Mouse (Mus musculus): ENCODE results near the gene Alkbh6. TPM values are rescaled to one million over a fixed set of nuclear protein-coding genes. Genes with fewer than 3 reads are reported as not detected.
A peak's percentile ranks its signal among the peaks of the same experiment; 100 is the strongest.

Gene Alkbh6
- total RNA-seq, 2 experiments from 2014 or later = 46.8 to 49.0 TPM

DNA sequence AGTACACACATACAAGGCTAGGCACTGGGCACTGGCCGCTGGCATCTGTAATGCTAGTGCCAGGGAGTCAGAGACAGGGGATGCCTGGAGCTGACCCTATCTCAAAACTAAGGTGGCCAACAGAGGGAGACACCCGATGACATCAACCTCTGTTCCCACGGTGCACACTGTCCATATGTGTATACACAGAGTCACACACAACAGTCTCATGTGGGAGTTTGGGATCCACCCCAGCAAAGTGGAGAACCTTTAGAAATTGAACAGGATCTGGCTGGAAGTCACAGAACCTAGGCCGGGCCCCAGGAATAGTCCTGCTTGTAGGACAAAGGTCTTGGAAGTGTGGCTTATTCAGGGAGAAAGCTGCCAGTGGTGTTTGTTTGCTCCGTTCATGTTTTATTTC lies 14.2 kb upstream of the Alkbh6 start:
- no peak for DNase-seq

DNA sequence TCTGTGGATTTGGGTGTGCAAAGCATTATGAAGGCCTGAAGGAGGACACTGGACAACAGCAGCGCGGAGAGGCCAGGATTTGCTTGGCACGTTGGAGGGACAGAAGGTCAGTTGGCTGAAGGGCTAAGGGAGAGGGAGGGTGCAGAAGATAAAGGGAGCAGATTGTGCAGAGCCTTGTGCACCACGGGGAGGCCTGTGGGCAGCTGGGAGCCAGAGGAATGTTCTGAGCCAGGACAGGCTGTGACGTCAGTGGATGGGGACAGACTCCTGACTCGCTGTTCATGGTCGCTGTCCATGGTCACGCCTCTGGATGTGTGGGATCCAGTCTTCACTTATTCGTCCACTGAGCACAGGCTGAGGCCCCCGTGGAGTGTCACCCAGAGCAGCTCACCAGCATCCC lies 13.4 kb upstream of the Alkbh6 start:
- peak; percentile 81 for DNase-seq

DNA sequence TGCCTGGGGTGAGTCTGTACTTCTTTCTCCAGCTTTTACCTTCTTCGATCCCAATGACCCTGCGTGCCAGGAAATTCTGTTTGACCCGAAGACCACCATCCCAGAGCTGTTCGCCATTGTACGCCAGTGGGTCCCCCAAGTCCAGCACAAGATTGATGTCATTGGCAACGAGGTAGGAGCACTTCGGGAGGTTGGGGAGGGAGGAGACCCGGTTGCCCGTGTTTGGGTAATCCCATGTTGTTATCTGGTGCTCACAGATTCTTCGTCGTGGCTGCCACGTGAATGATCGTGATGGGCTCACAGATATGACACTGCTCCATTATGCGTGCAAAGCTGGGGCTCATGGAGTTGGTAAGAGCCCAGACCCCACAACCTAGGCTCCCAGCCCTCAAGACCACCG lies 11.7 kb upstream of the Alkbh6 start:
- DNase-seq = no peak

DNA sequence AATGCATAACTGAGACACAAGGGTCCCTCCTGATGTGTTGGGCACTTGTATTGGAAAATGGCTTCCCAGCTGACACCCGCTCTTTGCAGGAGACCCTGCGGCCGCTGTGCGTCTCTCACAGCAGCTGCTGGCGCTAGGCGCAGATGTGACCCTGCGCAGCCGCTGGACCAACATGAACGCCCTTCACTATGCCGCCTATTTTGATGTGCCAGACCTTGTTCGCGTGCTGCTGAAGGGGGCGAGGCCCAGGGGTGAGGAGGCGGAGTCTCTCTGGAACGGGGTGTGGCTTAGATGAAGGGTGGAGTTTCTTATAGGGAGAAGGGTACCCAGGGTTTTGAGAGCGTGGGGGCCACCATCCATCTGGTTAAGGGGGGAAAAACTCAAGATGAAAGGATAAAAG lies 11.3 kb upstream of the Alkbh6 start:
- DNase-seq = no peak

DNA sequence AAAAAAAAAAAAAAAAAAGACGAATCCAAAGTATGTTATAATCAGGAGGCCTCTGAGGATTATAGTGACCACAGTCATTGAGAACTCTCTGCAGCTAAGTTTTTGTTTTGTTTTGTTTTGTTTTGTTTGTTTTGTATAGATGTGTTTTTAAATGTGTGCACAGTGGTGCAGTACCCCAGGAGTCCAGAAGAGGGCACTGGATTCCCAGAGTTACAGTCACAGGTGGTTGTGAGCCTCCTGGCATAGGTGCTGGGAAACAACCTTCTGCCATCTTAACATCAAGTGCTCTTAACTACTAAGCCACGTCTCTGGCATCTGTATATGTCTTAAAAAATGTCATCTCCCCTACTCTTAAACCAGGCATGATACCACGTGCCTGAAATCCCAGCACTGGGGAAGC lies 7.6 kb upstream of the Alkbh6 start:
- peak; percentile 35 for DNase-seq

DNA sequence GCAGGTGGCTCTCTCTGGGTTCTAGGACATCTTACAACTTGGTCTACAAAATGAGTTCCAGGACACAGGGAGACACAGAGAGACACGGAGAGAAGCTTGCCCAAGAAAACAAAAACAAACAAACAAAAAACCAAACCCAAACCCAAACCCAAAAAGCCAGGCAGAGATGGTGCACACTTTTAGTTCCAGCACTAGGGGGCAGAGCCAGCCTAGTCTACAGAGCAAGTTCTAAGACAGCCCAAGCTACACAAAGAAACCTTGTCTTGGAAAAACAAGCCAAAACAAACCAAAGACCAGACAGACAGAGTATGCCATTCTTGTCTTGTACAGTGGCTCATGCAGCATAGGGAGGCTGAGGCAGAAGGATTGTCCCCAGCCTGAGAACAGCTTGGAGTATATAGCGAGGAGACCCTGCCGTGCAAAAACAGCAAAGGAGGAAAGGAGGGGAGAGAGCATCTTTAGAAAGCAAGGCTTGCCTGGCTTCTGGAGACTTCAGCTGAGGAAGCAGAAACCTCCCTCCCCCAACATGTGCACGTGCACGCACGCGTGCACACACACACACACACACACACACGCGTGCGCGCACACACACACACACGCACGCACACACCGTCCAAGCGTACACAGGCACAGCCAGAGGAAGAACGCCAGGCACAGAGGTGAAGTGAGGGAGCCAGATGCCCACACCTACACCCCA lies 2.3 kb upstream of the Alkbh6 start:
- no peak for DNase-seq

DNA sequence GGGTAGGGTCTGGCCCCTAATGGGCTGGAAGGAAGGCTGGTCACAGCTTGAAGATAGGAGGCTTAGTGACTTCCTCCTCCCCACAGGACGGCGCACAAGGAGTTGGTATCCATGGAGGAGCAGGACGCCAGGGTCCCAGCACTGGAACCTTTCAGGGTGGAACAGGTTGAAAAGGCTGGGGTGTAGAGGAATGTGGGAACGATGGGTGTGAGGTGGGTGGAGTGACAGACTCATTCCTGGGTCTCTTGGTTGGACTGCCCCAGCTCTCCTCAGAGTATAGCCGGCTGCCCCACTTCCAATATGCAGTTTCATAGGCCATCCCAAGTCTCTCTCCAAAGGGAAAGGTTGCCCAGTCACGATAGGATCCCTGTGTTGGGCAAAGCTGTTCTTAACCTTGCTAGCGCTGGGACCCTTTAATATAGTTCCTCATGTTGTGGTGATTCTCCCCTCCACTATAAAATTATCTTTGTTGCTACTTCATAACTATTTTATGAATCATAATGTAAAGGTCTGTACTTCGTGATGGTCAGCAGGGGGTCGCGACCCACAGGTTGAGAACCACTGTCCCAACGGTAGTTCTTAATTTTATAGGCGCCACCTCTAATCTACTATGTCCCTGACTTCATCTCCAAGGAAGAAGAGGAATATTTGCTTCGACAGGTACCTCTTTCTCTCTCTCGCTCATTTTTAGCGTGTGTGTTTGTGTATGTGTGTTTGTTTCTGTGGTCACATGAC lies 1.0 kb downstream of the Alkbh6 start:
- no peak for DNase-seq

DNA sequence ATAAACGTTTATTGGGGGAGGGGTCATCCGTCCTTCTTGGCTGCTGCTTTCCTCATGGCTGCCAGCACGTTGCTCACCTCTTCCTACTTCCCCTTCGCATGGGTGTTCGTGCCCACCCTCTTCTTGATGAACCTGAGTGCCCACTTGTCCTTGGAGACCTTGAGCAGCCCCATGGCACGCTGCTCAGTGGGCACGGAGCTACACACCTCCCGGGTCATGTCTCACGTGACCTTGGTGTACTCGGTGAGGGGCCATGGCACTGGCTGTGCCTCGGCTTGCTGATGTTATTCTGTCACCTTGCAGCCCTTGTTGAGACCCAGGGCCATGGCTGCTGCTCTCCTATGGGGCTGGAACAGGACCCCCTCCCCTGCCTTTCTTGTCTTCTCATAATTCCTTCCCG lies 1.6 kb downstream of the Alkbh6 start:
- no peak for DNase-seq

DNA sequence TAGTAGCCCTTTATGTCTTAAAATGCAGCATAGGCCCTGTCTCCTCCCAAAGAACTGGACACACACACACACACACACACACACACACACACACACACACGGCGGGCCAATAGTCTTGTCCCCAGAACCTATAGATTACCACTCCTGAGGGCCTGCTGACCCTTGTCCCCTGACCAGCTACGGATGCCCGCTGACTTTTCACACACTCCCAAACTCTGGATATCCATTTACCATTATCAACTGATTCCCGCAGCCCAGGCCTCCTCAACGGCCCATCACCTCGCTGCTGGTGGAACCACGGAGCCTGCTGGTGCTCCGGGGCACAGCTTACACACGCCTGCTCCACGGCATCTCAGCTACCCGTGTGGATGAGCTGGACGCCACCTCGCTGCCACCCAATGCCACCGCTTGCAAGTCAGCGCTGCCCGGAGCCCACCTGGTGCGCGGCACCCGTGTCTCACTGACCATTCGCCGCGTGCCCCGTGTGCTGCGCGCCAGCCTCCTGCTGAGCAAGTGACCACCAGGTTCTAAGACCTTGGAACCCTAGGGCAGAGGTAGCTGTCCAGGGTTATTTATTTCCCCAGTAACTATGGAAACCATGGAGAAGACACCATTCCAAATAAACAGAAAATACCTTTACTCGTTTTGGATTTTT lies 5.3 kb downstream of the Alkbh6 start:
- no peak for DNase-seq

DNA sequence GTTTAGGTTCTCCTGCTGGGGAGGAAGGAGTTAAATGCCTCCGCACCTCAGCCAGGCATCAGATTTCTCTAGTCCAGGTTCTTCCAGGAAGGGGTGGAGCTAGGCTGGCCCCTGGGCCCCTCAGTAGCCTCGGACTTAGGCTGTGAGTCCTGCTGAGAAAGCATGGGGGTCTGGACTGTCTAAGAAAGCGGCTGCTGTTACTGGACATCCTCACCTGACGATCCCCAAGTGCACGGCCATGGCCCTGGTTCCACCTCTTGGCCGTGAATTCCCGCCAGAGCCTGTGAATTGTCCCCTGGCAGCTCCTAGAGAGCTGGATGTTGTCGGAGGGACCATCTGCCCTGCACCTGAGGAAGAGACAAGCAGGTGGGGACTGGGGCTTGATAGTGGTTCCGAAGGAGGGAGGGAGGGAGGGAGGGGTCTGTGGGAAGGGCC lies 6.2 kb downstream of the Alkbh6 start, which contains the start of gene Syne4:
Gene Syne4, plus strand, starts transcription at position 87 of the 435 bp plus-strand sequence.
- no peak for DNase-seq

DNA sequence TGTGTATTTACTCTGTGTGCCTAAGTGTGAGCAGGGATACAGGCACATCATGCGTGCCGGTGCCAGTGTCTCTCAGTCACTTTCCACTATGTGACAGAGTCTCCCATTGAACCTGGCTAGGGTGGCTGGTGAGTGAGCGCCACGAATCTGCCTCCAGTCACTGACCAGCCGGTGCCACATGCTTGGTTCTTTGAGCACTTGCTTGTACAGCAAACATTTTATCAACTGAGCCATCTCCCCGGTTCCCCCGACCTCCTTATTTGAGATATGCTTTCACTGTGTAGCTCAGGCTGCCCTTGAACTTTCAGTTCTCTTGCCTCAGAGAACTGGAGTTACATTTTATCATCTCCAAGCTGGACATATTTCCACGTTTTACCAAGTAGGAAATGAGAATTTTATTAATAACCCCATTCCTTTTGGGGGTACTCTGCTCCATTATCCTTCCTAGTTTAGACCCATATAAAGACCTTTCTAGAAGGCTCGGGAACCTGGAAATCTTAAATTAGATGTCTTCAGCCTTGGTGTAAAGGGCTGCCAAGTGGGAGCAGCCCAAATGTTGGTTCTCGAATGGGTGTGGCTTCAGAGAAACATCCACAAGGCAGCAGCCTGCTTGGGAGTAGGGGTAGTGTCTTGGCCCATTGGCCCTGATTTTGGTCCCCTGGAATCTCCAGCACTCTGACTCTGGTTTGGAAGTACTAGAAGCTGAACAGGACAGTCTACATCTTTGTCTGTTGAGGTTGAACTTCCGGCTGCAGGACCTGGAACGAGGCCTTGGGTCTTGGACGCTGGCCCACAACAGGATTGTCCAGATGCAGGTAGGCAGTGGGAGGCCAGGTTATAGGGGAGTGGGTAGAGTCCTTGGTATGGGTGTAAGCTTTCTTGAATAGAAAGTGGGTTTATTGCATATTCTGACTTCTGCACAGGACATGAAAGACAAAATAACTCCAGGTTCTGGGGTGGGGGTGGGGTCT lies 7.3 kb downstream of the Alkbh6 start:
- peak; percentile 20 for DNase-seq

DNA sequence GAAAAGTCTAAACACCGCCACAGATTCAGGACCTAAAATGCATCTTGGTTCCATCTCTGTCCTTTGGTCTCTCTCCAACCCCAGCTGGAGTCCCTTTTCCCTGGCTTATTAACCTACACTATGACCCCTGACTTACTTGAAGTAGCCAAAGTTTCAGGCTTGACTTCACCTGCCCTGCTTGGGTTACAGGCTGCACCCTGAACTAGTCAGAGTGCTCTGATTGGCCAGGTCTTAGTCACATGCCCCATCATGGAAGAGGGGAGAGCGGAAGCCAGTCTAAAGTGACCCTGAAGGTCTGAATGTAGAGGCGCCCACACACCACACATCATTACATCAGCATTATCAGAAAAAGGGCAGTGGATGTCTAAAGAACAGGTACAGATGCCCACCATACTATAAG lies 9.6 kb downstream of the Alkbh6 start:
- DNase-seq = no peak

DNA sequence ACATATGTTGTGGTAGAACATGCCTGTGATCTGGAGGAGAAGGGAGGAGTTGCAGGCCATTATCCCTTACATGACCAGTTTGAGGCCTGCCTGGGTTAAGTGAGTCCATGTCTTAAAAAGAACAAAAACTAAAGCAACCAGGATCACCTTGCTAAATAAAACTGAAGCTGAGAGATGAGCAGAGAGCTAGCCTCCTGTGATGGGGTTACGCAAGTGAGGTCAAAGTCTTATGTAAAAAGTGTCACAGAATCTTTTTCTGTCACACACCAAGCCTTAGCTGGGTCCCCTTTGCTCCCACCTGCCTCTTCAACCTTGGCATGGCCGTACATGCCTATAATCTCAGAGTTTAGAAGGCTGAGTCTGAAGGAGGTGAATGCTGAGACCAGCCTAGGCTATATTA lies 12.4 kb downstream of the Alkbh6 start:
- no peak for DNase-seq

DNA sequence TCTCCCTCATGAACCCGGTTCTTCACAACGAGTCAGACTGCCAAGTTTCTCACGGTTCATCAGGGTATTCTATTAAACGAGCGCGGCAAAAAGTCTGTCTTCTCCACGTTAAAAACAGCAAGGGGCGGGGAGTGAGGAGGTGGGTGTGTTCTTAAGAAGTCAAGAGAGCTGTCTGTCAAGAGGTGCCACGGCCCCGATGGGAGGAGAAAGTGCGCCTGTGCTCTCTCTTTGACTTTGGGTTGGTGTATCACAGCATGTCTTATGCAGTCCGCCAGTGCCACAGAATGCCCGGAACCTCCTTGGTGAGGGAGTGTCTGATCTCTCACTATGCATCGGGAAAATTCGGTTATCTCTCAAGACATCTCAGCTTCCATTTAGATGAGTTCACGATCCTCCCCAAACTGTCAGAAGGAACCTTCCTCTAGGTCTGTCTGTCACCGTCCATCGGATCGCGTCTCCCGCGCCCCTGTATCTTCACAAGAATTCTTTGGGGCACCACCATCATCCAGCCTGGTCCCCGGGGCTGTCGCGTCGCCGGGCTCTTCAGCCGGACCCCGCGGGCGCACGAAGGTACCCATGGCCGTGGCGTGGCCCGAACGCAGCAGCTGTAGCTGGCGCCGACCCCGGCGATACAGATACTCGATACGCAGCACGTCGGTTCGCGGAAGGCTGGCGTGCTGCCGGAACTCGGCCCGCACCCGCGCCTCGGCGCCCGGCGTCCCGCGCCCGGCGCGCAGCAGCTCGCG lies 13.2 kb downstream of the Alkbh6 start, which contains the start of gene E130208F15Rik:
Gene E130208F15Rik, plus strand, starts transcription at position 202 of the 746 bp plus-strand sequence.
- peak; percentile 81 for DNase-seq

DNA sequence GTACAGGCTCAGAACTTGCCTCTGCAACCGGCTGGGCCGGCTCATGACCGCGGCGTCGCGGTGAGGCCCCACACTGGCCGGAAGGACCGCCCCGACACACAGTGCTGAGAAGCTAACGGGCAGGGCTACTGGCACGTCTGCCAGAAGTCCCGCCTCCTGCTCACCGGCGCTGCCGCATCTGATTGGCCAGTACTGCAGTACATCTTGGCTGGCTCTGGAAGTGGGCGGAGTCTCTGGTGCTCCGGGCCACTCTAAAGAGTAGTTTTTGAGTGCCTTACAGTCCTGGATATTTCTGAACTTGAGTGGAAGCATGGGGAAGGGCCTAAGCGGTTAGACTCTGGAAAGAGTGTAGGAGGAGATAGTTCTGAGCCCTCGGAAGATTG lies 13.8 kb downstream of the Alkbh6 start:
- peak; percentile 97 for DNase-seq

DNA sequence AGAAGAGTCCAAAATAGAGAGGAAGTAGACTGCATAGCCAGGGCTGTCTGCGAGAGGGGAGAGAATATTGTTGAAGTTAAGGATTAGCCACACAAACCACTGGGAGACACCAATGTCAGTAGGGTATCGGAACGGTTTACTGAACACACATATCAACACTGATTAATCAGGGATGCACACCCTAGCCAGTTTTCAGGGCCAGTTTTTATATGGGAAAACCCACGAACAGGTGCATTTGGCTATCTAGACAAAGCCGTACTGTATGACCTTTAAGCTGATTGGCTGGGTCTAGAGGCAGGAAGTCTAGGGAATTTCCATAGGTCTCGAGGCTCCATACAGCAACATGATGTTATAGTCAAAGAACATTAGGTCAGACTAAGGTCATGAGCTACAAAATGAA lies 14.3 kb downstream of the Alkbh6 start:
- no peak for DNase-seq

DNA sequence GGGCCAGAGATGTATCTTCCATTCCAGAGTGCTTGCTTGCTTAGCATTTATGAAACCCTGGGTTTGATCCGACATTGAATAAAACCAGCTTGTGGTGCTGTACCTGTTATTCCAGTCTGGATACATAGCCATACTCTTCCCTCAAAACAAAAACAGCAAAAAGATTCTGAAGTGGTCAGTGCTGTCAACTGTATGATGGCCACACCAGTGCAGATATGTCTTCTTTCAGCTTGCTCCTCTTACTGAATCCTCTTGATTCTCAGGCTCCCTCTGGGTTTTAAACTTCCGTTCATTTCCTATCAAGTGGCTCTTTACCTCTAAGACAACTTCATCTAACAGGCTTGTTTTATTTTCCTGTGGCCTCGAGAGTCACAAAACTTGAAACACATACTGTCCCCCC lies 15.3 kb downstream of the Alkbh6 start, which contains the start of gene Sdhaf1:
Gene Sdhaf1, minus strand, starts transcription at position 101 of the 400 bp plus-strand sequence.
- no peak for DNase-seq

DNA sequence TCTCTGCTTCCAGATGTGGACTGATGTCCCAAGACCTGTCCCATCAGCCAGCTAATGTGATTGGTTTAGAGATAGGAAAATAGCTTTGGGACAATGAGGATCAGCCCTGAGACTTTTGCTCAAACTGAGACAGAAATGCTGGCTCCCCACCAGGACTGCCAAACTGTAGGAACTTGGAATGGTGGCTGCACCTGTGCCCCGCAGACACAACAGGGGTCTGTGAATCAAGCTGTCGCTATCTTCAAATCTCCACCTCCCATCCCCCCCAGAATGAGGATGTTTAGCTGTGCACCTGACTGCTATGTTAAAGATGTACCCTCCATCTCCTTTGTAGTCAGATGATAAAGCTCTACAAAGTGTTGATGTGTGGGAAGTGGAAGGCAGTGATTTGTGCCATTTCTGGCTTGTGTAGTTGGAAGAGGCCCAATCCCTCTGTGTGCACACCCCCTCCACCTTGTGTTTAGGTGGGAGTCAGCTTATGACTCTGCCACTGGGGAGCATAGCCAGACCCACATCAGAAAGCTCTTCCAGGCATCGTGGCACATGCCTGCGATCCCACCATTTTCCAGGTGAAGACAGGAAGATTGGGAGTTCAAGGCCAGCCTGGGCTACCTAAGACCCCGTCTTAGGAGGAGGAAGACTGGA lies 15.9 kb downstream of the Alkbh6 start:
- no peak for DNase-seq

DNA sequence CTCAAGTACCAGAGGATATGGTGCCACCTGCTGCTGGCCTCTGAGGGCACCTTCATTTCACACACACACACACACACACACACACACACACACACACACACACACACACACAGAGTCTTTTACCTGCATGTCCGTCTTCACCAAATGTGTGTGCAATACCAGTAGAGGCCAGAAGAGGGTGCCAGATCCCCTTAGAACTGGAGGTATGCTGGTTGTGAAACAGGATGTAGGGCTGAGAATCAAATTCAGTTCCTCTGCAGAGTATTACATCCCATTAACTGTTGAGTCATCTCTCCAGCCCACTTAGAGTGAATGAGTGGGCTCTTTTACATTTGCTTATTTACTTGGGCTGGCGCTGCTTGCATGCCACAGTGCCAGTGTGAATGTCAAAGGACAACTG lies 16.8 kb downstream of the Alkbh6 start:
- peak; percentile 63 for DNase-seq

DNA sequence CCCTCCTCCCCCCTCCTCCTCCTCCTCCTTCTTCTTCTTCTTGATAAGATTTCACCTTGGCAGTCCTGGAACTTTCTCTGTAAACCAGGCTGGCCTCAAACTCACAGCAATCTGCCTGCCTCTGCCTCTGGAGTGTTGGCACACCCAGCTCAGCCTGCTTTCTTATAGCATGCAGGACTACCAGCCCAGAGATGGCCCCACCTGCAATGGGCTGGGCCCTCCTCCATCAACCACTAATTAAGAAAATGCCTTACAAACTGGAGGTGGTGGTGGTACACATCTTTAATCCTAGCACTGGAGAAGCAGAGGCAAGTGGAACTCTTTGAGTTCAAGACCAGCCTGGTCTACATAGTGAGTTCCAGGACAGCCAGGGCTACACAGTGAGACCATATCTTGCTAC lies 17.9 kb downstream of the Alkbh6 start:
- no peak for DNase-seq

DNA sequence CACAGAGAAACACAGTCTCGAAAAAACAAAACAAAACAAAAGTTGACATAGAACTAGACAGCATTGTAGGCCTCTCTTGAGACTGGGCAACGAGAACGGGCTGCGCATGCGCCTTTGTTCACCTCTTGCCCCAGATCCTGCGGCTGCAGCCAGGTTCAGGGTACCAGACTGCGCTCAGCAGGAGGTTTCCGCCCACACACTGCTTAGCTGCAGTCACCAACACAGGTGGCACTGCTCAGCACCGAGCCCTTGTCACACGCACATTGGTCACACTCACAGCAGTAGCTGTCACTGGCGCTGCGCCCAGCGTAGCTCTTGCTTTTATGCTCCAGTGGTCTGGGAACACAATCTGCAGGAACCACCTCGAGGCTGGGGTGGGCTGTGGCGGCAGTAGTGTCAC lies 18.6 kb downstream of the Alkbh6 start:
- no peak for DNase-seq
